Comparison of ENCODE assay signal across 17 mouse cellular contexts in genomic region chr7:67708160-67708559, GRCm38 (mm10).
"Had no signal": no experiment of that assay in that cellular context is flagged by ENCODE, and none has a peak within 500 bp of the region (broad histone marks: within the 10 kb centered on the region; RNA-seq: fewer than 3 reads in every experiment).

No protein-coding gene starts in this region.

- H3K4me3 ChIP-seq: limb, embryonic 10.5 days; limb, embryonic 13.5 days; liver, embryonic 12.5 days; liver, embryonic 15.5 days; lung, embryonic 15.5 days; megakaryocyte, embryonic 14.5 days; midbrain, embryonic 15.5 days had no signal

- H3K9me3 ChIP-seq: limb, embryonic 10.5 days; limb, embryonic 13.5 days; liver, embryonic 12.5 days; liver, embryonic 15.5 days; lung, embryonic 15.5 days; megakaryocyte, embryonic 14.5 days; midbrain, embryonic 15.5 days had no signal

- H3K4me2 ChIP-seq: limb, embryonic 13.5 days; liver, embryonic 12.5 days; liver, embryonic 15.5 days; lung, embryonic 15.5 days; midbrain, embryonic 11.5 days; midbrain, embryonic 15.5 days had no signal

- H3K4me1 ChIP-seq: limb, embryonic 13.5 days; midbrain, embryonic 15.5 days had no signal

- DNase-seq: kidney, adult 9 months; kidney, postnatal 14 days; kidney, postnatal 4 days; liver; lung, adult 18-20 months; lung, postnatal 10 days; lung, postnatal 36 days; thymus, adult 18-20 months; thymus, postnatal 36 days had no signal

- H3K9ac ChIP-seq: limb, embryonic 13.5 days; liver, embryonic 12.5 days; liver, embryonic 15.5 days; lung, embryonic 15.5 days; midbrain, embryonic 15.5 days had no signal

- H3K27me3 ChIP-seq: limb, embryonic 13.5 days; liver, embryonic 12.5 days; liver, embryonic 15.5 days; lung, embryonic 15.5 days; midbrain, embryonic 15.5 days had no signal

- H3K27ac ChIP-seq: limb, embryonic 10.5 days; limb, embryonic 13.5 days; liver, embryonic 12.5 days; liver, embryonic 15.5 days; lung, embryonic 15.5 days; midbrain, embryonic 15.5 days had no signal

- H3K36me3 ChIP-seq: midbrain, embryonic 15.5 days had no signal

- ATAC-seq: liver, embryonic 12.5 days; midbrain, embryonic 15.5 days had no signal
